Mouse (Mus musculus): Measurements from ENCODE around the gene Ncdn. TPM values are rescaled to one million over a fixed set of nuclear protein-coding genes. Genes with fewer than 3 reads are reported as not detected.

The Ncdn gene
- total RNA-seq, 2 experiments from 2014 or later = 34.5 to 35.7 TPM

GRCm38 (mm10) chr4:126732531-126733380 is 20.5 kb downstream of the Ncdn start:
- DNase-seq (ENCODE audit: low spot score in 2 of 2) = no peak

GRCm38 (mm10) chr4:126732111-126732510 is 21.1 kb downstream of the Ncdn start:
- no peak for DNase-seq (ENCODE audit: low spot score in 2 of 2)

GRCm38 (mm10) chr4:126707439-126707826 is 45.8 kb downstream of the Ncdn start:
- no peak for DNase-seq (ENCODE audit: low spot score in 2 of 2)

GRCm38 (mm10) chr4:126706630-126707438 is 46.4 kb downstream of the Ncdn start:
- DNase-seq (ENCODE audit: low spot score in 2 of 2) = no peak

- DNase-seq (ENCODE audit: low spot score in 2 of 2) = no peak
These were observed 56.3 kb downstream of the Ncdn start for GRCm38 (mm10) chr4:126696908-126697307.

Other genes starting within 250 kb of the Ncdn start
- gene Ago4, start 220.0 kb downstream of the Ncdn start, total RNA-seq (2021) = 1 to 10 TPM; 6.6 to 7.4 TPM
- gene Clspn, start 196.5 kb downstream of the Ncdn start, total RNA-seq (2021) = 10 to 100 TPM; 14.9 to 19.7 TPM
- gene 5730409E04Rik, start 143.6 kb downstream of the Ncdn start, total RNA-seq (2021) = 10 to 100 TPM; 17.5 to 19.3 TPM
- 100 to 1,000 TPM; 172 to 173 TPM for gene Psmb2, start 75.8 kb downstream of the Ncdn start, total RNA-seq (2021)
- gene Tfap2e, start 17.2 kb downstream of the Ncdn start, total RNA-seq (2021) = not detected
- 10 to 100 TPM; 40.9 to 42.0 TPM for gene AU040320, start 106 bp upstream of the Ncdn start, total RNA-seq (2021)
- 10 to 100 TPM; 63.6 to 74.4 TPM for gene Zmym4, start 214.7 kb upstream of the Ncdn start, total RNA-seq (2021)